Mouse (Mus musculus): Measurements from ENCODE around the gene Fzd4. TPM values are rescaled to one million over a fixed set of nuclear protein-coding genes. Genes with fewer than 3 reads are reported as not detected.

The Fzd4 gene
- polyA plus RNA-seq, 1 experiment from 2014 or later: 9.8 TPM

GRCm38 (mm10) chr7:89427101-89427500, 22.9 kb downstream of the Fzd4 start:
- H3K4me1 ChIP-seq (ENCODE audit: control insufficient read depth, insufficient read depth, low read length): peaks cover 8% of the 10 kb centered on the region; the same call in 1 of the 2 replicates
- H3K4me2 ChIP-seq: no peak overlapping the region
- no peaks in the 10 kb centered on the region for H3K9me3 ChIP-seq (replicated peaks; ENCODE audit: control insufficient read depth, low read length)
- no peaks in the 10 kb centered on the region for H3K36me3 ChIP-seq (ENCODE audit: control insufficient read depth, insufficient read depth, low read length)
- no peak overlapping the region for H3K9ac ChIP-seq (ENCODE audit: low read depth, low read length)
- ATAC-seq (replicated peaks; ENCODE audit: insufficient number of reproducible peaks, low FRiP score, low TSS enrichment): no peak
- H3K27me3 ChIP-seq (ENCODE audit: control insufficient read depth, insufficient read depth, low read length): no peaks in the 10 kb centered on the region
- 27% methylated on average over 5 of the region's 5 CpGs for WGBS (ENCODE audit: insufficient replicate concordance)
- no peak overlapping the region for H3K4me3 ChIP-seq (ENCODE audit: low read depth, low read length)
- no peak overlapping the region for H3K27ac ChIP-seq (ENCODE audit: low read depth, low read length)

GRCm38 (mm10) chr7:89428804-89429203, 24.6 kb downstream of the Fzd4 start:
- no peak for ATAC-seq (replicated peaks; ENCODE audit: insufficient number of reproducible peaks, low FRiP score, low TSS enrichment)
- Histone ChIP-seq H3K4me2 (no peak overlapping the region), H3K4me1 (ENCODE audit: control insufficient read depth, insufficient read depth, low read length) (peaks cover under 1% of the 10 kb centered on the region; the same call in 1 of the 2 replicates), H3K27me3 (ENCODE audit: control insufficient read depth, insufficient read depth, low read length) (no peaks in the 10 kb centered on the region), H3K9ac (ENCODE audit: low read depth, low read length) (no peak overlapping the region), H3K27ac (ENCODE audit: low read depth, low read length) (no peak overlapping the region), H3K9me3 (replicated peaks; ENCODE audit: control insufficient read depth, low read length) (no peaks in the 10 kb centered on the region), H3K4me3 (ENCODE audit: low read depth, low read length) (no peak overlapping the region), H3K36me3 (ENCODE audit: control insufficient read depth, insufficient read depth, low read length) (no peaks in the 10 kb centered on the region)
- WGBS (ENCODE audit: insufficient replicate concordance): 53% methylated on average over 5 of the region's 5 CpGs

GRCm38 (mm10) chr7:89429326-89429725, 25.2 kb downstream of the Fzd4 start:
- no peak for ATAC-seq (replicated peaks; ENCODE audit: insufficient number of reproducible peaks, low FRiP score, low TSS enrichment)
- WGBS (ENCODE audit: insufficient replicate concordance): 62% methylated on average over 1 of the region's 1 CpGs
- H3K4me3 ChIP-seq (ENCODE audit: low read depth, low read length): no peak overlapping the region
- H3K9ac ChIP-seq (ENCODE audit: low read depth, low read length): no peak overlapping the region
- H3K27me3 ChIP-seq (ENCODE audit: control insufficient read depth, insufficient read depth, low read length): no peaks in the 10 kb centered on the region
- no peaks in the 10 kb centered on the region; the same call in 1 of the 2 replicates for H3K4me1 ChIP-seq (ENCODE audit: control insufficient read depth, insufficient read depth, low read length)
- no peaks in the 10 kb centered on the region for H3K9me3 ChIP-seq (replicated peaks; ENCODE audit: control insufficient read depth, low read length)
- no peak overlapping the region for H3K27ac ChIP-seq (ENCODE audit: low read depth, low read length)
- H3K4me2 ChIP-seq: no peak overlapping the region
- no peaks in the 10 kb centered on the region for H3K36me3 ChIP-seq (ENCODE audit: control insufficient read depth, insufficient read depth, low read length)

DNA sequence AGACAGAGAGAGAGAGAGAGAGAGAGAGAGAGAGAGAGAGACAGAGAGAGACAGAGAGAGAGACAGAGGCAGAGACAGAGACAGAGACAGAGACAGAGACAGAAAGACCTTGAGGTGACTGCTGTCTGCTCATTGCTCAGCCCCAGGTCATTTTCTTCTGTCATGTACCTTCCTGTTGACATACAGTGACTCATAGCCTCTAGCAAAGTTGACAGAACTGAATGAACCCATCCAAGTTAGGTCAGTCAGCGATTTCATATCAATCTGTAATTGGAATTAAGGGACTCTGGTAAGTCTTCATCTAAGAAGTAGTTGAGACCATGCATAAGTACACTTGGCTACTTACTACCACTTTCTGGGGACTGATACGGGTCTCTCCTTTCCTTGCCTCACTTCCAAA, 27.0 kb downstream of the Fzd4 start:
- Histone ChIP-seq H3K4me1 (ENCODE audit: control insufficient read depth, insufficient read depth, low read length) (no peaks in the 10 kb centered on the region), H3K9ac (ENCODE audit: low read depth, low read length) (no peak overlapping the region), H3K4me2 (no peak overlapping the region), H3K36me3 (ENCODE audit: control insufficient read depth, insufficient read depth, low read length) (no peaks in the 10 kb centered on the region), H3K27ac (ENCODE audit: low read depth, low read length) (no peak overlapping the region), H3K4me3 (ENCODE audit: low read depth, low read length) (no peak overlapping the region), H3K9me3 (replicated peaks; ENCODE audit: control insufficient read depth, low read length) (no peaks in the 10 kb centered on the region), H3K27me3 (ENCODE audit: control insufficient read depth, insufficient read depth, low read length) (no peaks in the 10 kb centered on the region)
- ATAC-seq (replicated peaks; ENCODE audit: insufficient number of reproducible peaks, low FRiP score, low TSS enrichment): no peak
- WGBS (ENCODE audit: insufficient replicate concordance): 85% methylated on average over 2 of the region's 2 CpGs

DNA sequence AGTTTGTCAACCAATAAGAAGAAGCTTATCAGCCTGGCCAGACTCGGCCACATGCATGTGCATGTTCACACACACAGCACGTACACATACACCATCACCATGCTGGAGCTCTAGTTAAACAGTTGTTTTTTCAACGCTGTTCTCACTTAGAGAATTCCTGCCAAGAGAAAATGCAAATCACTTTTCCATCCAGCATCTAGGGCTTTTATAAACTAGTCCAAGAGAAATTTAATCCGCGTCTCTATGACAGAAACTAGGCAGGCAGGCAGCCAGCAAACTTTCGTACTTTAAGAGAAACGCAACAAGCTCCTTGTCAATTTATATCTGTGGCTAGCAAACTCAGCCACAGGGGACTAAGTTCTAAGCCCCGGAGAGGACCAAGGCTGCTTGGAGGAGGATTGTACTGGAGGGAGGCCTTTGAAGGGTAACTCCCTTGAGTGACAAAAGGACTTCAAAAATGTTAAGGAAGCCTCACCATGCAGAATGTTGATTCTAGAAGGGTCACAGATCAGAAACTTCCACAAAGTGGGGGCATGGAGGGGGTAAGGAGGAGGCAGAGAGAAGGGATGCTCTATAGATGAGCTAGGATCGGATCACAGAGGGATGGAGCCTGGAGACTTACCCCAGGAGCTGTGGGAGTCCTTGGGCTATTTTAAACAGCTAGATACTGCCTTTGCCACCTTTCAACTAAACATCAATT, 29.2 kb downstream of the Fzd4 start:
- no peaks in the 10 kb centered on the region for H3K36me3 ChIP-seq (ENCODE audit: control insufficient read depth, insufficient read depth, low read length)
- no peaks in the 10 kb centered on the region for H3K4me1 ChIP-seq (ENCODE audit: control insufficient read depth, insufficient read depth, low read length)
- H3K9ac ChIP-seq (ENCODE audit: low read depth, low read length): no peak overlapping the region
- H3K27ac ChIP-seq (ENCODE audit: low read depth, low read length): no peak overlapping the region
- no peaks in the 10 kb centered on the region for H3K9me3 ChIP-seq (replicated peaks; ENCODE audit: control insufficient read depth, low read length)
- ATAC-seq (replicated peaks; ENCODE audit: insufficient number of reproducible peaks, low FRiP score, low TSS enrichment): no peak
- 61% methylated on average over 9 of the region's 9 CpGs for WGBS (ENCODE audit: insufficient replicate concordance)
- H3K4me2 ChIP-seq: no peak overlapping the region
- no peaks in the 10 kb centered on the region for H3K27me3 ChIP-seq (ENCODE audit: control insufficient read depth, insufficient read depth, low read length)
- no peak overlapping the region for H3K4me3 ChIP-seq (ENCODE audit: low read depth, low read length)

DNA sequence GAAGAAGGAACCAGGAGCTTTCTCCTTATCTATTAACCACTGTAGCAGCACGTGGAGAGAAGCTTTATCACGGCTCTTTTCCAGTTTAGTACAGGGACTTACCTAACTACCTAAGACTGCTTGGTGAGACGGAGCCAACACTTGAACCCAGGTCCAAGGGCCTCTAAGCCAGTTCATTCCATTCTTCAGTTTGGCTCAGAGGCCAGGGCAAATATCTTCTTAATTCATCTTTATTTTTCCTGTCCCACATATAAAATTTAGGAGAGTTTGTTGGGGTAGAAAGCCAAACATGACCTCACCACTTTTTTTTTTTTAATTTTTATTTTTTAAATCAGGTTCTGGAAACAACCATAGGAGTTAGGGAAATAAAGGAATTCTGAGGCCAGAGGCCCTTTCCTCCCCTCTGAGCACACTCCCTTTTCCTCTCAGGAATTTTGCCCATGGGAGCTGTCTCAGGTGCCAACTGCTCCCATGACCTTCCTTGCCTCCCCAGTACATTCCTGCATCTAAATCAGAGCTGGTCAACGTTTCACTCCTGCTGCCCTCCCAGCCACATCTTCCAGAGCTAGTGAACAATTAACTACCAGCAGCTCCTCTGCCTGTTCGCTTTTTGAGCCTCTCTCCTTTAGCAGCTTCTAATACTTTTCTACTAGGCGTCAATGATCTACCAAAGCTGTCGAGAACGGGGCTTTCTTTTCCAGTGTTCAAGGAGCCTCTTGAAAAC, 29.9 kb downstream of the Fzd4 start:
- no peak overlapping the region for H3K27ac ChIP-seq (ENCODE audit: low read depth, low read length)
- no peaks in the 10 kb centered on the region for H3K4me1 ChIP-seq (ENCODE audit: control insufficient read depth, insufficient read depth, low read length)
- no peak overlapping the region for H3K4me2 ChIP-seq
- WGBS (ENCODE audit: insufficient replicate concordance): 33% methylated on average over 8 of the region's 8 CpGs
- no peak overlapping the region for H3K4me3 ChIP-seq (ENCODE audit: low read depth, low read length)
- ATAC-seq (replicated peaks; ENCODE audit: insufficient number of reproducible peaks, low FRiP score, low TSS enrichment): no peak
- H3K9me3 ChIP-seq (replicated peaks; ENCODE audit: control insufficient read depth, low read length): no peaks in the 10 kb centered on the region
- no peak overlapping the region for H3K9ac ChIP-seq (ENCODE audit: low read depth, low read length)
- no peaks in the 10 kb centered on the region for H3K27me3 ChIP-seq (ENCODE audit: control insufficient read depth, insufficient read depth, low read length)
- no peaks in the 10 kb centered on the region for H3K36me3 ChIP-seq (ENCODE audit: control insufficient read depth, insufficient read depth, low read length)

DNA sequence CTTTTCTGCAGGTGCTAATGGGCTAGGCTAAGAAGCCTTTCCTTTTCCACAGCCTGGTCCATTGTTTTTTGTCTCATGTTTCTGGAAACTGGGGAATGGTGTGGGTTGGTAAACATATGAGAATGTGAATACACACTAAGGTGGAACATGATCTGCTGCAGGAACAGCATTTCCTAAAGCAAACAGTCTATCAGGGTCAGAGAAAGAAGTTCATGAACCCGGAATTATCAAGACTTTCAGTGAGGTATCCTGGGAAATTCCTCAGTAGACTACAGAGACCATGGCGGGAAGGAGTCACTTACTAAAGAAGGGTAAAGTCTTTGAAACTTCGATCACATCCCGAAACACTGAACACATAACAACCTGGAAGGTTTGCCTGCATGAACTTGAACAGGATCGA, 32.2 kb downstream of the Fzd4 start:
- H3K9ac ChIP-seq (ENCODE audit: low read depth, low read length): no peak overlapping the region
- H3K27ac ChIP-seq (ENCODE audit: low read depth, low read length): no peak overlapping the region
- 66% methylated on average over 5 of the region's 5 CpGs for WGBS (ENCODE audit: insufficient replicate concordance)
- no peak overlapping the region for H3K4me3 ChIP-seq (ENCODE audit: low read depth, low read length)
- no peaks in the 10 kb centered on the region for H3K27me3 ChIP-seq (ENCODE audit: control insufficient read depth, insufficient read depth, low read length)
- H3K36me3 ChIP-seq (ENCODE audit: control insufficient read depth, insufficient read depth, low read length): no peaks in the 10 kb centered on the region
- no peaks in the 10 kb centered on the region for H3K9me3 ChIP-seq (replicated peaks; ENCODE audit: control insufficient read depth, low read length)
- H3K4me2 ChIP-seq: no peak overlapping the region
- no peak for ATAC-seq (replicated peaks; ENCODE audit: insufficient number of reproducible peaks, low FRiP score, low TSS enrichment)
- H3K4me1 ChIP-seq (ENCODE audit: control insufficient read depth, insufficient read depth, low read length): no peaks in the 10 kb centered on the region

DNA sequence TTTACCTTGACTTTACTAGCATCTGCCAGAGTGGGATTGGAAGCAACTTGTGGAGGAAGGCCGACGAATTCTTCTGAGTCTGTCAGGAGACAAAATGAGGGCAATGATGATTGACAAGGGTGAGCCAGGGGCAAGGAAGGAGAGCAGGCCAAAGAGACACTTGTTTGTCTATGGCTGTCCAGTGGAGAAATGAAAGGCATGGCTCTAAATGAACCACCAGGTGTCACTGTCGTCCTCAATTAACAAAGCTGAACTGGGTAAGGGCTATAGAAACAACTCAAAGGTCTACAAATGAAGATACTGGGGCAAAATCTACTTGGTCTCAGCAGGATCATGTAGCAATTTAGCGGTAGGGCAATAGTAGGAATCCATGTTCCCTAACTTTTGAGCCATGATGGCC, 33.4 kb downstream of the Fzd4 start:
- no peak overlapping the region for H3K4me3 ChIP-seq (ENCODE audit: low read depth, low read length)
- H3K9ac ChIP-seq (ENCODE audit: low read depth, low read length): no peak overlapping the region
- no peak overlapping the region for H3K27ac ChIP-seq (ENCODE audit: low read depth, low read length)
- H3K4me2 ChIP-seq: no peak overlapping the region
- H3K36me3 ChIP-seq (ENCODE audit: control insufficient read depth, insufficient read depth, low read length): no peaks in the 10 kb centered on the region
- no peaks in the 10 kb centered on the region for H3K9me3 ChIP-seq (replicated peaks; ENCODE audit: control insufficient read depth, low read length)
- H3K4me1 ChIP-seq (ENCODE audit: control insufficient read depth, insufficient read depth, low read length): no peaks in the 10 kb centered on the region
- ATAC-seq (replicated peaks; ENCODE audit: insufficient number of reproducible peaks, low FRiP score, low TSS enrichment): 0 out of 2 replicates have a peak, but pooled peaks have one; percentile 42
- WGBS (ENCODE audit: insufficient replicate concordance): 34% methylated on average over 4 of the region's 4 CpGs
- no peaks in the 10 kb centered on the region for H3K27me3 ChIP-seq (ENCODE audit: control insufficient read depth, insufficient read depth, low read length)

- no peak overlapping the region for H3K27ac ChIP-seq (ENCODE audit: low read depth, low read length)
- no peaks in the 10 kb centered on the region for H3K9me3 ChIP-seq (replicated peaks; ENCODE audit: control insufficient read depth, low read length)
- no peaks in the 10 kb centered on the region for H3K36me3 ChIP-seq (ENCODE audit: control insufficient read depth, insufficient read depth, low read length)
- no peaks in the 10 kb centered on the region for H3K27me3 ChIP-seq (ENCODE audit: control insufficient read depth, insufficient read depth, low read length)
- no peaks in the 10 kb centered on the region for H3K4me1 ChIP-seq (ENCODE audit: control insufficient read depth, insufficient read depth, low read length)
- 60% methylated on average over 7 of the region's 7 CpGs for WGBS (ENCODE audit: insufficient replicate concordance)
- no peak for ATAC-seq (replicated peaks; ENCODE audit: insufficient number of reproducible peaks, low FRiP score, low TSS enrichment)
- no peak overlapping the region for H3K9ac ChIP-seq (ENCODE audit: low read depth, low read length)
- no peak overlapping the region for H3K4me3 ChIP-seq (ENCODE audit: low read depth, low read length)
- no peak overlapping the region for H3K4me2 ChIP-seq
Observed at GRCm38 (mm10) chr7:89441291-89441690, 37.1 kb downstream of the Fzd4 start.
